Mouse (Mus musculus): ENCODE results near the gene Kcnt2. TPM values are rescaled to one million over a fixed set of nuclear protein-coding genes. Genes with fewer than 3 reads are reported as not detected.

Kcnt2 gene
- polyA plus RNA-seq, 1 experiment from 2014 or later, result 0.63 TPM

GRCm38 (mm10) chr1:140266047-140266446 lies 20.1 kb downstream of the Kcnt2 start:
- H3K4me2 ChIP-seq (replicated peaks; ENCODE audit: low read depth), result no peak overlapping the region
- H3K27ac ChIP-seq (ENCODE audit: low read depth, low read length), result no peak overlapping the region
- H3K36me3 ChIP-seq (ENCODE audit: control insufficient read depth, insufficient read depth), result no peaks in the 10 kb centered on the region
- H3K9me3 ChIP-seq (ENCODE audit: control insufficient read depth), result no peaks in the 10 kb centered on the region
- ATAC-seq, result no peak
- H3K4me3 ChIP-seq (ENCODE audit: low read depth, low read length), result no peak overlapping the region
- 57% methylated on average over 5 of the region's 5 CpGs for WGBS
- TF ChIP-seq CTCF (IDR thresholded peaks at IDR 0.05; ENCODE audit: low read depth), result no peak
- H3K27me3 ChIP-seq (replicated peaks; ENCODE audit: control insufficient read depth, insufficient read depth, low read length), result no peaks in the 10 kb centered on the region
- H3K9ac ChIP-seq (ENCODE audit: low read depth, low read length), result no peak overlapping the region
- no peaks in the 10 kb centered on the region; the same call in 1 of the 2 replicates for H3K4me1 ChIP-seq (replicated peaks; ENCODE audit: control insufficient read depth, insufficient read depth, low read length)

GRCm38 (mm10) chr1:140266643-140267286 lies 20.8 kb downstream of the Kcnt2 start:
- Histone ChIP-seq H3K36me3 (ENCODE audit: control insufficient read depth, insufficient read depth) (no peaks in the 10 kb centered on the region), H3K4me2 (replicated peaks; ENCODE audit: low read depth) (peak overlapping the region; percentile 24), H3K4me1 (replicated peaks; ENCODE audit: control insufficient read depth, insufficient read depth, low read length) (no peaks in the 10 kb centered on the region; the same call in 1 of the 2 replicates), H3K27ac (ENCODE audit: low read depth, low read length) (no peak overlapping the region), H3K27me3 (replicated peaks; ENCODE audit: control insufficient read depth, insufficient read depth, low read length) (no peaks in the 10 kb centered on the region), H3K9ac (ENCODE audit: low read depth, low read length) (no peak overlapping the region), H3K9me3 (ENCODE audit: control insufficient read depth) (no peaks in the 10 kb centered on the region), H3K4me3 (ENCODE audit: low read depth, low read length) (no peak overlapping the region)
- 32% methylated on average over 8 of the region's 8 CpGs for WGBS
- TF ChIP-seq CTCF (IDR thresholded peaks at IDR 0.05; ENCODE audit: low read depth), result no peak
- peak; percentile 76 for ATAC-seq

DNA sequence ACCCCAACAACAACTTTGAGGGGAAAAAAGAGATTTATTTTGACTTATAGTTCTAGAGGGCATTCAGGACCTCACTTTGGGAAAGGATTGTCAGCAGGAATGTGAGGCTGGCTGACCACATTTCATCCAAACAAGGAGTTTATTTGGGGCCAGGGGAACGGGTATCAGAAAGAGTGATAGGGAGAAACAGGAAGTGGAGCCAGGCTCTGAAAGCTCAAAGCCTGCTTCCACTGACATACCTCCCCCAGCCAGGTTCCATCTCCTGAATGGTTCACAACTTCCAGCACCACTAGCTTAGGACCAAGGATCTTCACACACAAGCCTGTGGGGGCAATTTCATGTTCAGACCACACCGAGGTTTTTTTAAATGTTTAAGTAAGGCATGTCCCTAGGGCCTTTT lies 21.3 kb downstream of the Kcnt2 start:
- no peaks in the 10 kb centered on the region for H3K36me3 ChIP-seq (ENCODE audit: control insufficient read depth, insufficient read depth)
- TF ChIP-seq CTCF (IDR thresholded peaks at IDR 0.05; ENCODE audit: low read depth), result no peak
- ATAC-seq, result no peak
- no peaks in the 10 kb centered on the region for H3K27me3 ChIP-seq (replicated peaks; ENCODE audit: control insufficient read depth, insufficient read depth, low read length)
- H3K9me3 ChIP-seq (ENCODE audit: control insufficient read depth), result no peaks in the 10 kb centered on the region
- H3K4me1 ChIP-seq (replicated peaks; ENCODE audit: control insufficient read depth, insufficient read depth, low read length), result no peaks in the 10 kb centered on the region; the same call in 1 of the 2 replicates
- H3K4me3 ChIP-seq (ENCODE audit: low read depth, low read length), result no peak overlapping the region
- no peak overlapping the region for H3K9ac ChIP-seq (ENCODE audit: low read depth, low read length)
- no peak overlapping the region for H3K27ac ChIP-seq (ENCODE audit: low read depth, low read length)
- 26% methylated on average over 2 of the region's 2 CpGs for WGBS
- H3K4me2 ChIP-seq (replicated peaks; ENCODE audit: low read depth), result no peak overlapping the region

DNA sequence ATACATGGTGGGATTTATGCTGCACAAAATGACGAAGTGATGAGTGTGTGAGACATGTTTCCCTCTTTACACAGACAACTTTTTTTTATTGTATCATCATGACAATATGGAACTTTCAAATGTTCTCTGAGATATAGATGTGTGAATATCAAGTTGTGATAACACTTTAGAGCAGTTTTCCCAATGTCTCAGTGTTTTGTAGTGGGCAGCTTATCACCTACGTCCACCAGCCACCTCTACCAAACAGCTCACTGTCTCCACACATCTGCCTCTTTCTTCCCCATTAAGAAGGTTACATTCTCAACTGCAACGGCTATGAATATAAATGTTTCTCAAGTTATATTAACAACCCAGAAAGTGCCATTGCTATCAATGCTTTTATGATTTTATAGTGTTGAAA lies 27.7 kb downstream of the Kcnt2 start:
- Histone ChIP-seq H3K9ac (ENCODE audit: low read depth, low read length) (no peak overlapping the region), H3K4me2 (replicated peaks; ENCODE audit: low read depth) (no peak overlapping the region), H3K27me3 (replicated peaks; ENCODE audit: control insufficient read depth, insufficient read depth, low read length) (no peaks in the 10 kb centered on the region), H3K27ac (ENCODE audit: low read depth, low read length) (no peak overlapping the region), H3K9me3 (ENCODE audit: control insufficient read depth) (no peaks in the 10 kb centered on the region), H3K36me3 (ENCODE audit: control insufficient read depth, insufficient read depth) (no peaks in the 10 kb centered on the region), H3K4me1 (replicated peaks; ENCODE audit: control insufficient read depth, insufficient read depth, low read length) (no peaks in the 10 kb centered on the region), H3K4me3 (ENCODE audit: low read depth, low read length) (no peak overlapping the region)
- TF ChIP-seq CTCF (IDR thresholded peaks at IDR 0.05; ENCODE audit: low read depth), result no peak
- 81% methylated on average over 3 of the region's 3 CpGs for WGBS
- no peak for ATAC-seq

GRCm38 (mm10) chr1:140275813-140276212 lies 29.9 kb downstream of the Kcnt2 start:
- no peaks in the 10 kb centered on the region for H3K9me3 ChIP-seq (ENCODE audit: control insufficient read depth)
- no peak for ATAC-seq
- no peaks in the 10 kb centered on the region for H3K27me3 ChIP-seq (replicated peaks; ENCODE audit: control insufficient read depth, insufficient read depth, low read length)
- H3K9ac ChIP-seq (ENCODE audit: low read depth, low read length), result no peak overlapping the region
- no peak overlapping the region for H3K27ac ChIP-seq (ENCODE audit: low read depth, low read length)
- TF ChIP-seq CTCF (IDR thresholded peaks at IDR 0.05; ENCODE audit: low read depth), result no peak
- H3K36me3 ChIP-seq (ENCODE audit: control insufficient read depth, insufficient read depth), result no peaks in the 10 kb centered on the region
- H3K4me3 ChIP-seq (ENCODE audit: low read depth, low read length), result no peak overlapping the region
- no peak overlapping the region for H3K4me2 ChIP-seq (replicated peaks; ENCODE audit: low read depth)
- no peaks in the 10 kb centered on the region for H3K4me1 ChIP-seq (replicated peaks; ENCODE audit: control insufficient read depth, insufficient read depth, low read length)

DNA sequence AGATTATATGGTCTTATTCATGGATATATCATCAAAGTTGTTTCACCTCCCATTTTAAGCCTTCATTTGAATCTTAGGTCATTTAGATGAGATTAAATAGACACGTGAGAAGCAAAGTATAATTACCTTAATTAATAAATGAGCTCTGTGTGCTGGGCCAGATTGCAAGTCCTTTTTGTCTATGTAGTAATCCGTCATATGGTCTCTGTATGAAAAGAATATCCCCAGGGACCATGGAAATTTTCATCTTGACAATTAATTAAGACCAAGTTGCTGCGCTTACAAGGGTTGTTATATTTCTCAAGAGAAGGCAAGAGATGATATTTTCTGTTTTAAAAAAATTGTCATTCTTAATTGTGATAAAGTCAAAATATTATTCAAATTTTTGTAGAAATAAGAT lies 47.2 kb downstream of the Kcnt2 start:
- H3K36me3 ChIP-seq (ENCODE audit: control insufficient read depth, insufficient read depth), result no peaks in the 10 kb centered on the region
- H3K9ac ChIP-seq (ENCODE audit: low read depth, low read length), result no peak overlapping the region
- TF ChIP-seq CTCF (IDR thresholded peaks at IDR 0.05; ENCODE audit: low read depth), result no peak
- no peaks in the 10 kb centered on the region for H3K27me3 ChIP-seq (replicated peaks; ENCODE audit: control insufficient read depth, insufficient read depth, low read length)
- no peaks in the 10 kb centered on the region for H3K9me3 ChIP-seq (ENCODE audit: control insufficient read depth)
- no peak overlapping the region for H3K4me2 ChIP-seq (replicated peaks; ENCODE audit: low read depth)
- no peak for ATAC-seq
- H3K27ac ChIP-seq (ENCODE audit: low read depth, low read length), result no peak overlapping the region
- no peaks in the 10 kb centered on the region for H3K4me1 ChIP-seq (replicated peaks; ENCODE audit: control insufficient read depth, insufficient read depth, low read length)
- 81% methylated on average over 3 of the region's 3 CpGs for WGBS
- H3K4me3 ChIP-seq (ENCODE audit: low read depth, low read length), result no peak overlapping the region

DNA sequence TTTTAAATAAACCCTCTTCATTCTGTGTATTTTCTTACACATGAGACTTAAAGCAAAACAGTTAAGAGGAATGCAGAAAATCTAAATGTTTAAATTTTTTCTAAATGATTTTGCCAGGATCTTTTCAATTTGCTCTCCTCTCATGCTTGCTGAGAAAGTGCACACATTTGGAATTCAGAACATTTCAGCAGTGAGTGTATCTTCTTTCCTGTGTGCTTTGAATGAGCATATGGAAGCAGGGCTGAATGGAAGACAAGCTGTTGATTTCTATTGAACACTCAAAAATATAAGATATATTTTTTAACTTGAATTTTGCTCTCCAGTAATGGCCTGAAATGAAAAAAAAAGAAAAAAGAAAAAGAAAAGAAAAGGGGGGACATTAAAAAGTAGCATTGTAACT lies 49.5 kb downstream of the Kcnt2 start:
- Histone ChIP-seq H3K4me3 (ENCODE audit: low read depth, low read length) (no peak overlapping the region), H3K27me3 (replicated peaks; ENCODE audit: control insufficient read depth, insufficient read depth, low read length) (no peaks in the 10 kb centered on the region), H3K9me3 (ENCODE audit: control insufficient read depth) (no peaks in the 10 kb centered on the region), H3K36me3 (ENCODE audit: control insufficient read depth, insufficient read depth) (no peaks in the 10 kb centered on the region), H3K4me1 (replicated peaks; ENCODE audit: control insufficient read depth, insufficient read depth, low read length) (no peaks in the 10 kb centered on the region), H3K9ac (ENCODE audit: low read depth, low read length) (no peak overlapping the region), H3K4me2 (replicated peaks; ENCODE audit: low read depth) (no peak overlapping the region), H3K27ac (ENCODE audit: low read depth, low read length) (no peak overlapping the region)
- TF ChIP-seq CTCF (IDR thresholded peaks at IDR 0.05; ENCODE audit: low read depth), result no peak
- no peak for ATAC-seq

Measured in intestine, postnatal 0 days (tissue).